Mouse (Mus musculus): Measurements from ENCODE around the gene Ebf3.

GRCm38 (mm10) chr7:137333951-137334350, 19.7 kb upstream of the Ebf3 start:
- TF ChIP-seq CTCF (IDR thresholded peaks at IDR 0.05; ENCODE audit: borderline replicate concordance, insufficient read depth, low read depth, low read length) (no peak), POLR2A (IDR thresholded peaks at IDR 0.05; ENCODE audit: borderline replicate concordance, insufficient read depth, low read length) (no peak)

Measured in cerebellum, adult 2 months (tissue).